Mouse (Mus musculus) heart, embryonic 13.5 days (tissue): Measurements from ENCODE around the gene Akap4. TPM values are rescaled to one million over a fixed set of nuclear protein-coding genes. Genes with fewer than 3 reads are reported as not detected.

ENCODE experiments used
- polyA plus RNA-seq: library from polyadenylated mRNA; unstranded; fragments of >200 nt; fragmentation: Nextera tagmentation; extraction: Ambion mirVana; gene quantifications from 2 replicates; pipeline ENCODE4 v1.2.1, GENCODE M21; 2015

Akap4 gene
- polyA plus RNA-seq, 1 experiment from 2014 or later, result not detected

Other genes starting within 250 kb of the Akap4 start
- gene Ccnb3, start 25.9 kb upstream of the Akap4 start, polyA plus RNA-seq, result 0.24 and 0.25 TPM in 2 replicates